Mouse (Mus musculus): ENCODE results near the gene Tmem198. TPM values are rescaled to one million over a fixed set of nuclear protein-coding genes. Genes with fewer than 3 reads are reported as not detected.

Gene Tmem198
- polyA plus RNA-seq, 1 experiment from 2014 or later = 0.83 TPM

DNA sequence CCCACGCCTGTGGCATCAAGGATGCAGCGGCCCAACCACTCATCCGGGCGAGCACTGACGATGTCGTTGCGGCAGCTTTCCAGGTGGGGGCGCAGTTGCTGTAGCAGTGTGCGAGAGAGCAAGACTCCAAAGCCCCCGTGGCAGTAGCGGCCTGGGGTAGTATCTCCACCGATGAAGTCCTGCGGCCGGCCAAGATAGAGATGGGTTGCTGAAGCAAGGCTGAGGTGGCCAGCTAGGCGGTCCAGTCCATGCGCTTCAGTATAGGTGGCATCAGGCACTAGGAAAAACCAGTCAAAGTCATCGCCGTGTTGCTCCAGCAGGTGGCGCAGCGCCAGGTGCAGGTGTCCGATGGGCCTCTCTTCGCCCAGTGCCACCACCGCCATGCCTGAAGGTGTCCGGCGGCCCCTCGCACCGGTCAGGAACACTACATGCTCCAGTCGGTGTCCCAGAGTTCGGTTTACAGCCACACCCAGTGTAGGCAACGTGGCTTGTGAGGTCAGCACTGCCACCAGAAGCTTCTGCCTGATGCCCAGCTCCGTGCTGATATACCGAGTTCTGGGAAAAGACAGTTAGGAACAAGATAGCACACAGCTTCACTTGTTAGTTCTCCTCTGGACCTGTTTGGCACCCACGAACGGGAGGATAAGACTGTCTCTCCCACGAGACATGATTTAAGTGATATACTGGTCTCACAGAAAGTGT is 1.9 kb upstream of the Tmem198 start:
- Histone ChIP-seq H3K9me3 (no peaks in the 10 kb centered on the region), H3K4me1 (peaks cover 40% of the 10 kb centered on the region), H3K4me3 (peak overlapping the region; percentile 84), H3K27ac (no peak overlapping the region), H3K36me3 (peaks cover 43% of the 10 kb centered on the region), H3K4me2 (replicated peaks) (peak overlapping the region; percentile 79), H3K9ac (no peak overlapping the region), H3K27me3 (peaks cover 33% of the 10 kb centered on the region)
- WGBS = 12% methylated on average over 35 of the region's 35 CpGs
- ATAC-seq (ENCODE audit: low FRiP score, low read depth) = no peak

DNA sequence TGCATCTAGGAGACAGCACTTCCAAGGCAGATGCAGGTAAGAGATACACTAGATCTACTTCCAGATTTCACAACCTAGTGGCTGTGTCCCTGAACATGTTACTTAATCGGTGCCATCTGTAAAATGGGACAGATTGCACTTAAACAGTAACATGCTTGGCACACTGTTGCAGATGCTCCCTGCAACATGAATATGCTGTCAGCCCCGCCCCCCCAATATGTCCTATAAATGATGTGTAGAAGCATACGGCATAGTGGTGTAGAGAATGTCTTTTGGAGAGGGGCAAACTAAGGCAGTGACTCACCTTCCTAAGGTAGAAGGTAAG is 1.4 kb upstream of the Tmem198 start:
- WGBS = 41% methylated on average over 3 of the region's 3 CpGs
- H3K4me2 ChIP-seq (replicated peaks) = peak overlapping the region; percentile 79
- no peak overlapping the region for H3K27ac ChIP-seq
- H3K9me3 ChIP-seq = no peaks in the 10 kb centered on the region
- peaks cover 38% of the 10 kb centered on the region for H3K36me3 ChIP-seq
- H3K9ac ChIP-seq = 0 out of 2 replicates have a peak overlapping the region, but pooled peaks have one; percentile 81
- H3K4me1 ChIP-seq = peaks cover 40% of the 10 kb centered on the region
- H3K27me3 ChIP-seq = peaks cover 38% of the 10 kb centered on the region
- ATAC-seq (ENCODE audit: low FRiP score, low read depth) = no peak
- H3K4me3 ChIP-seq = peak overlapping the region; percentile 84

DNA sequence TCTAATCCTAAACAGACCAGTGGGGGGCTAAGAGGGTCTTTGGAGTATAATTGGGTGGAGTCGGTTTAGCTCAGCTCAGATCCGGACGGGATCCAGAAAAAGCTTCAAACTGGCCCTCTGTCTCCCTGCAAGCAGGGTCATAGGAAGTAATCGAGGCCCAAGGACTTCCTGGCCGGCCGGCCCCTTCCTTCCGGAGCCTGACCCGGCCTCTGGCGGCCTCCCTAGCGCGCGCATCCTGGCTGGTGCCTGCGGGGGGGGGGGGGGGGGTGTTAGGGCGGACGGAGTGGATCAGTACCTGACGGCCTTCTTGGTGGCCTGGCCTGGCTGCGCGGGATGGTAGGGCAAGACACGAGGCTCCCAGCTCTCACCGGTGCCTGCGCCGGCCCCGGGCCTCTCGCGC is 835 bp upstream of the Tmem198 start:
- Histone ChIP-seq H3K9me3 (no peaks in the 10 kb centered on the region), H3K4me2 (replicated peaks) (peak overlapping the region; percentile 79), H3K9ac (peak overlapping the region; percentile 81), H3K27me3 (peaks cover 44% of the 10 kb centered on the region), H3K27ac (no peak overlapping the region), H3K36me3 (peaks cover 33% of the 10 kb centered on the region), H3K4me3 (peak overlapping the region; percentile 84), H3K4me1 (peaks cover 38% of the 10 kb centered on the region)
- ATAC-seq (ENCODE audit: low FRiP score, low read depth) = no peak
- WGBS = under 1% methylated on average over 19 of the region's 25 CpGs

DNA sequence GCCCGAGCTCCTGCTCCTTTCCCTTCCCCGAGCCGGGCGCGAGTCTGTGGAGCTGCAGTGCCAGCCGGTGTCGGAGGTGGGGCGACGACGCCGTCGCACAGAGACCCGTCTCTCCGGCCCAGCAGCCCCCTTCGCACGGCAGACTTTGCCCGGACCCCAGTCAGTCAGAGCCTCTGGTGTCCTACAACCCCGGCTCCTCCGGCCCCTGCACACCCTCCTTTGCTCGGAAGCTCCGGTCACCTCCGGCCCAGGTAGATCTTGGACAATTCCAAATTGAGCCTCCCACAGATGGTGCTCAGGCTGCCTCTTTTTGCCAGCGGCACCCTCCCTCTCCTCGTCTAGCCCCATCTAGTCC is 280 bp downstream of the Tmem198 start:
- H3K36me3 ChIP-seq = peaks cover 21% of the 10 kb centered on the region
- ATAC-seq (ENCODE audit: low FRiP score, low read depth) = no peak; the same call in 1 of the 2 replicates
- no peak overlapping the region for H3K9ac ChIP-seq
- H3K4me1 ChIP-seq = peaks cover 27% of the 10 kb centered on the region
- under 1% methylated on average over 24 of the region's 24 CpGs for WGBS
- H3K27me3 ChIP-seq = peaks cover 55% of the 10 kb centered on the region
- peak overlapping the region; percentile 84 for H3K4me3 ChIP-seq
- no peak overlapping the region for H3K27ac ChIP-seq
- H3K9me3 ChIP-seq = no peaks in the 10 kb centered on the region
- peak overlapping the region; percentile 79 for H3K4me2 ChIP-seq (replicated peaks)

DNA sequence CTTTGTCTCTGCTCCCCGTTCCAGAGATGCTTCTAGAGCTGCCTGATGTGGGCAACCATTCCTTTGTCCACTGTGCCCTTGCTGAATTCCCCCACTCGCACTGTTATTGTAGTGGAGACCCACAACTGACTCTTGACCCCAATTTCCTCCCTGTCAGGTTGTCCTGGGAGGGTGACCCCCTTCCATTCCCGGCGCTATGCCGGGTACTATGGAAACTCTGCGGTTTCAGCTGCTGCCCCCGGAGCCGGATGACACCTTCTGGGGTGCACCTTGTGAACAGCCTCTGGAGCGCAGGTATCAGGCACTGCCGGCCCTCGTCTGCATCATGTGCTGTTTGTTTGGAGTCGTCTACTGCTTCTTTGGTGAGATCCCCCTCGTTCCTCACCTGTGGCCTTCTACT is 704 bp downstream of the Tmem198 start:
- peaks cover 23% of the 10 kb centered on the region for H3K4me1 ChIP-seq
- no peak overlapping the region for H3K27ac ChIP-seq
- H3K9ac ChIP-seq = no peak overlapping the region
- 21% methylated on average over 13 of the region's 13 CpGs for WGBS
- H3K4me2 ChIP-seq (replicated peaks) = peak overlapping the region; percentile 79
- peak overlapping the region; percentile 84 for H3K4me3 ChIP-seq
- H3K27me3 ChIP-seq = peaks cover 59% of the 10 kb centered on the region
- peaks cover 17% of the 10 kb centered on the region for H3K36me3 ChIP-seq
- no peaks in the 10 kb centered on the region for H3K9me3 ChIP-seq
- no peak for ATAC-seq (ENCODE audit: low FRiP score, low read depth)

DNA sequence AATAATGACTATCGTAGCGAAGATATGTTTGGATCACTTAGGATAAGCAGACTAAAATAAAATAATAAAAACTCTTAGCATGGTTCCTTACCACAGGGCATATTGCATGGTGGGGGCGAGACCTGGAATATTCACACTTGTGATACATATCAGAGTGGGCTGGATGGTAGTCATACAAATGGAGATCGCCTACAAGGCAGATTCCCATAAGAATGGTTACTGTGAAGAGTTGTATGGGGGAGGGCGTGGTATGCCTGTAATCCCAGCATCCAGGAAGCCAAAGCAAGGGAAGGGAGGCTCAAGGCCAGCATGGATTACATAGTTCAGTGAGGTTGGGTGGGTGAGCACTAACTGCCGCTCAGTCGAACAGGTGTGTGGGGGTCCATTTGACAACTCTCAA is 1.4 kb downstream of the Tmem198 start:
- Histone ChIP-seq H3K27ac (no peak overlapping the region), H3K4me2 (replicated peaks) (no peak overlapping the region), H3K4me3 (no peak overlapping the region), H3K36me3 (peaks cover 10% of the 10 kb centered on the region), H3K27me3 (peaks cover 66% of the 10 kb centered on the region), H3K9ac (no peak overlapping the region), H3K9me3 (no peaks in the 10 kb centered on the region), H3K4me1 (peaks cover 23% of the 10 kb centered on the region)
- WGBS = 80% methylated on average over 7 of the region's 7 CpGs
- no peak for ATAC-seq (ENCODE audit: low FRiP score, low read depth)

DNA sequence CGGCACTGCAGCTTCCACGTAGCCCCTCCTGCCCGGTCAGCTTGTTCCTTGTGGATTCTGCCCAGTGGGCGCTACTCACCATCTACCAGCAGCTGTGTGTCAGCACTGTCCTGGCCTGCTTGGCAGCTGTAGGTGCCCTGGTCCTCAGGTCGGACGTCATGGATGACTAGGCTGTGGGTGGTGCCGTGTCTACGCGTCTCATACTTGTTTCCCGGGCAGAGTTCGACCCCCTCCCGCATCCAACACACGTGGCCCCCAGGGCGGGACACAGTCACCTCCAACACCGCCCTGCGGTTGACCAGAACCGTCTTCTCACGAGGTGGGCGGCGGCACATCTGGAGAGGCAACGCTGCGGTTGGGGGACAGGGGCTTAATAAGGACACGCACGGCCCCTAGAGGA is 7.2 kb downstream of the Tmem198 start:
- Histone ChIP-seq H3K36me3 (peaks cover 32% of the 10 kb centered on the region), H3K27ac (no peak overlapping the region), H3K27me3 (peaks cover 82% of the 10 kb centered on the region), H3K4me3 (peak overlapping the region; percentile 59), H3K4me2 (replicated peaks) (peak overlapping the region; percentile 81), H3K9me3 (no peaks in the 10 kb centered on the region), H3K9ac (no peak overlapping the region), H3K4me1 (peaks cover 14% of the 10 kb centered on the region)
- 9% methylated on average over 24 of the region's 24 CpGs for WGBS
- ATAC-seq (ENCODE audit: low FRiP score, low read depth) = no peak

DNA sequence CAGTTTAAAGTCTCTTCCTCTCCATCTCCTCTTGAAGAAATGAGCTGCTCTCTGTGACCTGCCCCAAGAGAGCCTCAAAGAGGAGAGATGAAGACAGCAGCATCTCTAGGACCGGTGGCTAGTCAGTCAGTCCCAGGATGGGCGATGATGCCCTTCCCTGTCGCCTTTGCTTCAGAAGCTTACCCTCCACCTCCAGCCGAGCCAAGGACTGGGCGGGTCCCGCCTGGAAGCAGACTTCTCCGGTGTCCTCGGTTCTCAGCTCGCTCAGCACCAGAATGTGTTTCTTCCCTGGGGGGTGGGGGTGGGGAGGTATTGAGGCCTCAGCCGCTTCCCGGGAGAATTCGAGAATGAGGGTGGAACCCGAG is 7.7 kb downstream of the Tmem198 start:
- Histone ChIP-seq H3K27ac (no peak overlapping the region), H3K9ac (peak overlapping the region; percentile 63), H3K9me3 (no peaks in the 10 kb centered on the region), H3K4me2 (replicated peaks) (peak overlapping the region; percentile 81), H3K4me1 (peaks cover 14% of the 10 kb centered on the region), H3K27me3 (peaks cover 79% of the 10 kb centered on the region), H3K4me3 (peak overlapping the region; percentile 59), H3K36me3 (peaks cover 36% of the 10 kb centered on the region)
- 0 out of 2 replicates have a peak, but pooled peaks have one; percentile 12 for ATAC-seq (ENCODE audit: low FRiP score, low read depth)
- WGBS = under 1% methylated on average over 13 of the region's 13 CpGs

DNA sequence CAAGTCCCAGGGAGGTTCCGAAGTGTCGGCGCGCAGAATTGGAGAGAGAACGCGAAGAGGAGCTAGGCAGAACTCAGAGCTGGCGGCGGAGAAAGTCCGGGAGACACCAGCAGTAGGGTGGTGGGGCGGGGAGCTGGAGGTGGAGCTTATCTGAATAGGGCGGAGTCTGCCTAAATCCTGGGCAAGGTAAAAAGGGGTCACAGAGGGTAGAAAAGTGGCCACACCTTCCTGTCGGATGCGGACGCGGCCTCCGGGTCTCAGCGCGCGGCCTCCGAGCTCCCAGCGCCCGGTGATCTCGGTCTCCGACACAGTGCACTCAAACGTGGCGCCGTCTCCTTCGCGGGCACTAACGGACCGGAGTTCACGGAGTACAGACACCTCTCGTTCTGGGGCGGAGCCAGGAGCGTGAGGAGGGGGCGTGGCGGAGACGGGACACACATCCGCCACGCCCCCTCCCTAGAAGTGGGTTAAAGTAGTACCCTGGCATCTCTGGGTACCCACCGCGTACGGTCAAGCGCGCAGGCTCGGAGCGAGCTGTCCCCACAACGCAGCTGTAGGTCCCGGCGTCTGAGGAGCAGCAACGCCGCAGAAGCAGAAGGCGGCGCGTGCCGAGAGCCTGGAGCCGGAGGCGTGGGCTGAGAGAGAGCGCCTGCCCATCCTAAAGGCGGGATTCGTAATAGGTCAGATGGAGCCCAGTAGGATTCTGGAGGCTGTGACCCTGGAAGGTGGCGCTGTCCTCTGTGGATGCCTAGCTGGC is 8.3 kb downstream of the Tmem198 start:
- H3K36me3 ChIP-seq = peaks cover 42% of the 10 kb centered on the region
- H3K4me2 ChIP-seq (replicated peaks) = peak overlapping the region; percentile 81
- WGBS = under 1% methylated on average over 62 of the region's 62 CpGs
- H3K9me3 ChIP-seq = no peaks in the 10 kb centered on the region
- H3K27ac ChIP-seq = no peak overlapping the region
- ATAC-seq (ENCODE audit: low FRiP score, low read depth) = peak; percentile 69
- peaks cover 75% of the 10 kb centered on the region for H3K27me3 ChIP-seq
- H3K4me1 ChIP-seq = peaks cover 14% of the 10 kb centered on the region
- H3K4me3 ChIP-seq = peak overlapping the region; percentile 59
- peak overlapping the region; percentile 63 for H3K9ac ChIP-seq

DNA sequence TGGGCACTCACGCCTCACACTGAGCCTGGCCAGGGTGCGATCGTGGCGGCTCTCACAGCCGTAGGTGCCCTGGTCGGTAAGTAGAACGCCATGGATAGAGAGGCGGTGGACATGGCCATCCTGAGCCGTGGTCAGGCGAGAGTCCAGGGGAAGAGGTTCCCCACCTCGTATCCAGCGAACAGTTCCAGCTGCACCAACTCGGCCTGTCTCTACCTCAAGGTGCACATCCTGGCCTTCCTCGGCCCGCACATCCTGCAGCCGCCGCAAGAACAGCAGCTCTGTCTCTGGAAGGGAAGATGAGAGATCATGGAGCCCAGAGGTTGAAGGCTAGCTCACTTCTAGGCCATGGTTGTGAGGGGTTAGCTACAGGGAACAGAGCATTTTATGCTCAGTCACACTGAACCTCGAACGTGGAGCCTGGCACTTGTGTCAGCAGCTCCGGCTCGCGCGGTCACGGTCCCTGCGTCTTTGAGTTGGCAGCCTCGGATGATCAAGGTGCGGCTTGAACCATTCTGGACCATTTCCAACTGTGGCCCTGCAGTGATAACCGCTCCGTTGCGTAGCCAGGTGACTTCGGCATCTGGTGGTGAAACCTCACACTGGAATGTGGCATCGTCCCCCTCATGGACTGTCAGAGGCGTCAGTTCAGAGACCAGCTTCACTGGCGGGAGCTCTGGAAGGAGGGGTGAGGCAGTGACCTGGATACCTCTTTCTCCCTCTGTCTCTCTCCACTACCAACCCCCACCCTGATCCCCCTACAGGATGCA is 11.6 kb downstream of the Tmem198 start:
- Histone ChIP-seq H3K4me2 (replicated peaks) (no peak overlapping the region), H3K9me3 (no peaks in the 10 kb centered on the region), H3K4me1 (peaks cover 17% of the 10 kb centered on the region), H3K4me3 (no peak overlapping the region), H3K27me3 (peaks cover 41% of the 10 kb centered on the region), H3K27ac (no peak overlapping the region; the same call in 1 of the 2 replicates), H3K36me3 (peaks cover 61% of the 10 kb centered on the region), H3K9ac (no peak overlapping the region)
- 84% methylated on average over 34 of the region's 34 CpGs for WGBS
- ATAC-seq (ENCODE audit: low FRiP score, low read depth) = no peak

DNA sequence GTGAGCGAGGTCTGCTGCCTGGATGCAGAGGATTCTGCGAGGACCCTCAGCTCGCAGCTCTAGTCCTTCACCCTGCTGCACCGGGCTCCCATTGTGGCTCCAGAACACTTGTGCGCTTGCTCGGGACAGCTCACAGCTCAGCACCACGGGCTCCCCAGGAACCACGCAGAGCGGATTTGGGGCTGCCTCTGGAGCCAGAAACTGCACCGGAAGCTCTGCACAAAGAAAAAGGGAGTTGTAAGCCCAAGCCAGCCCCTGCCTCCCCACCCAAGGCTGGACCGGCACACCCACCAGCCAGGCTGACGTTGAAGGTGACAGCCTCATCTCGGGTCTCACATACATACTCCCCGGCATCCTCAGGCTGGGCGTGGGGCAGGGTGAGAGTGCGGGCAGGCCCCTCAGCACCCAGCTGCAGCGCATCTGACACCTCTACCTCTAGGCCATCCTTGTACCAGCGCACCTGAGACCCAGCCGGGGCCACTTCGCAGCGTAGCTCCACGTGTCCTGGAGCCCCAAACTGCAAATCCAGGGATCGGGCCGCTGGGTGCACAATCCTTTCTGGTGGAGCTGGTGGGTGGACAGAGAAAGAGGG is 13.3 kb downstream of the Tmem198 start:
- Histone ChIP-seq H3K4me2 (replicated peaks) (no peak overlapping the region), H3K36me3 (peaks cover 78% of the 10 kb centered on the region), H3K4me3 (no peak overlapping the region), H3K4me1 (peaks cover 15% of the 10 kb centered on the region), H3K27ac (no peak overlapping the region), H3K9me3 (no peaks in the 10 kb centered on the region), H3K9ac (no peak overlapping the region), H3K27me3 (peaks cover 28% of the 10 kb centered on the region)
- 47% methylated on average over 24 of the region's 24 CpGs for WGBS
- no peak for ATAC-seq (ENCODE audit: low FRiP score, low read depth)
